Mouse (Mus musculus) adrenal gland, adult 2 months (tissue): ENCODE results near the gene Lnx2. TPM values are rescaled to one million over a fixed set of nuclear protein-coding genes. Genes with fewer than 3 reads are reported as not detected.

Source experiments
- DNase-seq: peaks from one replicate; pipeline ENCODE4 v3.0.0; 2021
- polyA plus RNA-seq: library from polyadenylated mRNA; depleted of rRNA; stranded (reverse); fragments of >200 nt; gene quantifications from 2 replicates; pipeline ENCODE4 v1.2.3, GENCODE M21; 2012
- total RNA-seq, 2 experiments: library from RNA; stranded (reverse); gene quantifications; 2 replicates each; pipeline ENCODE4 v1.2.3; 2021

The Lnx2 gene
- total and polyA plus RNA-seq, 3 experiments: 13.0 to 33.1 (median 13.4) TPM

GRCm38 (mm10) chr5:147018761-147019160, 57.6 kb downstream of the Lnx2 start:
- peak; percentile 71 for DNase-seq

DNA sequence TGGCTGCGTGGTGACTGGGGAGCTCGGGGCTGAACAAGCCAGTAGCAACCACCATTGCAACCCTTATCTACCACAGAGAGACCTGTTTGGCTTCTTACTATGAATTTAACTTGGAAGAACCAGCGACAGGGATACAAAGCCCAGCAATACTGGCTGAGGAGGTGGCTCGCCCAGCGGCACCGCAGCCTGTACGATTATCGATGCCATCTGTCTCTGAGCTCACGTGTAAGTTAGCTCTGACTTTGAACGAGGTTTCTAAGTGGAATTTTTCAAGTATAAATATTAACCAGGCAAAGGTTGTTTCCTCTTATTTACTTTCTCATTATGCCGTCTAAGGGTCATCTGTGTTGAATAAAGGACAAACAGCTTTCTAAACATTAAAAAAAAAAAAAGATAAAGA, 58.9 kb downstream of the Lnx2 start:
- DNase-seq: no peak

GRCm38 (mm10) chr5:147016622-147017021, 59.8 kb downstream of the Lnx2 start:
- DNase-seq: no peak

DNA sequence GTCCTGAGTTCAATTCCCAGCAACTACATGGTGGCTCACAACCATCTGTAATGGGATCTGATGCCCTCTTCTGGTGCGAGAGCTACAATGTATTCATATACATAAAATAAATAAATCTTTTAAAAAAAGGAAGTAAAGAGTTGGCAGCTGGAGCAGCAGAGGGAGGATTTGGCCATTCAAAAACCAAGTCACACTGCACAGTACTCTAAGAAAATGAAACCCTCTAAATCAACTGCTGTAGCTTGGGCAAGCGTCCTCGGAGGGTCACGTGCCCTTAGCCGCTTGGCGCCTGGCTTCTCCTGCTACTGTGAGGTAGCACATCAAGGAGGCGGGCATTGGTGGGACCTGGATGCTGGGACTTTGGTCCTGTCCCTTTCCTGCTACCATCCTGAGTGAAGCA, 61.2 kb downstream of the Lnx2 start:
- no peak for DNase-seq

GRCm38 (mm10) chr5:147013845-147014244, 62.5 kb downstream of the Lnx2 start:
- no peak for DNase-seq

DNA sequence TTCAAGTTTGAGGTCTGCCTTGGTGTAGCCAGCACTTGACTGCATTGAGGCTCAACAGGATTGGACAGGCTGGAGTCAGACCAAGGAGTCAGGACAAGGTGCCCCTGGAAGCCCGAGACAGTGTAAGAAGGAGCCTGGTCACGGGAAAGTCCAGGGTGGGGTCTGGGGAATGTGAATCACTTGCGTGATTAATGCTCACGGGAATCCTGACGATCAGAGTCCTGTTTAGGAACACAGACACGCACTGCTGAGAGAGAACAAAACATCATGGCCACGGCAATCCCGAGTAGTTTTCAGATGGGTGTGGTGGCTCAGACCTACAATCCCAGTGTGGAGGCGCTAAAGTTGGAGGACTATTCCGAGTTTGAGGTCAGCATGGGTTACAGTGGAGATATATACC, 65.1 kb downstream of the Lnx2 start:
- no peak for DNase-seq

DNA sequence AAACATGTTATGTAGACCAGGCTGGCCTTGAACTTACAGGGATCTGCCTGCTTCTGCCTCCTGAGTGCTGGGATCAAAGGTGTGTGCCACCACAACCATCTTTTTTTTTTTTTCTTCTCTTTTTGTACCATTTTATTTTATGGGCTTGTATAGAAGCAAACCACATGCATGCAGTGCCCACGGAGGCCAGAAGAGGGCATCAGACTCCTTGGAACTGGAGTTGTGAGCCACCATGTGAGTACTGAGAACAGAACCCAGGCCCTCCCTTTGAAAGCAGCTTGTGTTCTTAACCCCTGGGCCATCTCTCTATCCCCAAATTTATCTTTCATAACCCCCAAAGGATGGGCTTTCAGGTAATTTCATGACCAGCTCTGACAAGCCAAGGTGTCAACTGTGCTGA, 73.1 kb downstream of the Lnx2 start:
- no peak for DNase-seq

DNA sequence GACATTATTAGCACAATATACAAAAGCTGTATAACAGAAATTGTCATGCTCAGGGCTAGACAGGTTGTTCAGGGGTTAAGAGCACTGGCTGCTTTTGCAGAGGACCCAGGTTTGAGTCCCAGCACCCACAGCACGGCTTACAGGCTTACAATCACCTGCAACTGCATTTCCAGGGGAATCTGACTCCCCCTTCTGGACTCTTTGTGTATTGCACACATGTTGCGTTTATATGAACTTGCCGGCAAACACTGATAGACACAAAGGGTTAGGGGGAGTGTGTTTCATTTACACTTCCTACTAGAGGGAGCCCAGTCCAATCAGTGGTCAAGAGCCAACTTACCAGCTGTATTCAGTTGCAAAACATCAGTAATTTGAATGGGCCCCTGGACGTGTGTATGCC, 75.1 kb downstream of the Lnx2 start:
- DNase-seq: no peak

DNA sequence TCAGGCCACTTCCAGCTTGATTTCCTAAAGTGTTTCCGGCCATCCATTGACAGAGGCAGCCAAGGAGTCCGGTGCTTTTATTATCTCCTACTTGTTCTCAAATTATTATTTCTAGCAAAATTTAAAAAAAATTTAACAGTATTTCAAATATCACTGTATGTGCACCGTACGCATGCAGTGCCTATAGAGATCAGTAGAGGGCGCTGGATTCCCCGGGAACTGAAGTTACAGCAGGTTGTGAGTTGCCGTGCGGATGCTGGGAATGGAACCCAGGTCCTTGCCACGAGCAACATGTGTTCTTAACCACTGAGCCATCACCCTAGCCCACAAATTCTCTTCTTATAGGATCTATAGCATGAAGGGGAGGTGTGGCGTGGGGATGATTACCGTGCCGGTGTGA, 77.6 kb downstream of the Lnx2 start:
- DNase-seq: no peak

DNA sequence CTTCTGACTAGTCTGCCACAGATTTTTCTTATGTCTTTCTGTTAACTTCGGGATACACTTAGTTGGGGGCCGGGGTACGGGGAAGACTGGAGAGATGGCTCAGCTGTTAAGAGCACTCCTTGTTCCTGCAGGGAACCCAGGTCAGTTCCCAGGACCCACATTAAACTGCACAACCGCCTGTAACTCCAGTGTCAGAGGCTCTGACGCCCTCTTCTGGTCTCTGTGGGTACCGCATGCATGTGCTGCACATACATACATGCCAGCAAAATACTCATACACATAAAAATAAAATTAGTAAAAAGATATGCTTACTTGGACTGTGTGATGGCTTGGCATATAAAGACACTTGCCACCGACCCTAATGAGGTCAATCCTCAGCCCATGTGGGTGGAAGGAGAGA, 79.6 kb downstream of the Lnx2 start:
- DNase-seq: no peak

DNA sequence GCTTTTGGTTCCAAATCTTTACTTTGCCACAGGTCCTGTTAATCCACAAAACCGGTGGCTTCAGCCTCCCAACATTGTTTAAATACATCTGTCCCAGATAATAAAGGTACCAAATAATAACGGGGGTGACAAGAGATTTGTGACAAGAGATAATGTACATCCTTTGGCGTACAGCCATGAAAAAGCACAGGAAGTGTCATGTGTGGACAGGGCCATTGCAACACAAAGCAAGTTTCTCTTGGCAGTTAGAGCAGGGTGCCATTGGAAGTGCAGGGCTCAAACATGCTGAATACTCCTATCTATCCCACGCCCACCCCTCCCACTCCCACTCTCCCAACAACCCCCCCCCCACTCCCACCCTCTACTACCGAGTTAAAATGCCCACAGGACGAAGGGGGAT, 81.4 kb downstream of the Lnx2 start:
- DNase-seq: no peak

- peak; percentile 89 for DNase-seq
Observed at GRCm38 (mm10) chr5:146993509-146993908, 82.9 kb downstream of the Lnx2 start.

DNA sequence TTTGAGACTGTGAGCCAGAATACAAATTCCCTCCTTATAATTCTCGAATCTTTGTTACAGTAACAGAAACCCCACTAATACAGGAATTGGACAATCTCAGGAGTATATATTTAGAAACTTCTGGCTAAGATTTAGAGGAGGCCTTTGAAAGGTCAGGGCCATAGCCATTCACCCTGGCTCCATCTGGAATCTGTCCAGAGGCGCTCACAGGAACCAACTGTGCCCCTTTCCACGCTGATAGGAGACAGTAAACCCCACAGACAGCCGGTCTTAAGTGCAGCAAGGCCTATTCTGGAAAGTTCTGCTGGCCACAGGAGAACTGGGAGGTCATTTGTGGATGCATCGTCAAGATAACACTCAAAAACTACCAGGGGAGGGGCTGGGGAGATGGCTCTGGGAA, 87.3 kb downstream of the Lnx2 start:
- peak; percentile 82 for DNase-seq

GRCm38 (mm10) chr5:146987588-146987987, 88.8 kb downstream of the Lnx2 start:
- no peak for DNase-seq

DNA sequence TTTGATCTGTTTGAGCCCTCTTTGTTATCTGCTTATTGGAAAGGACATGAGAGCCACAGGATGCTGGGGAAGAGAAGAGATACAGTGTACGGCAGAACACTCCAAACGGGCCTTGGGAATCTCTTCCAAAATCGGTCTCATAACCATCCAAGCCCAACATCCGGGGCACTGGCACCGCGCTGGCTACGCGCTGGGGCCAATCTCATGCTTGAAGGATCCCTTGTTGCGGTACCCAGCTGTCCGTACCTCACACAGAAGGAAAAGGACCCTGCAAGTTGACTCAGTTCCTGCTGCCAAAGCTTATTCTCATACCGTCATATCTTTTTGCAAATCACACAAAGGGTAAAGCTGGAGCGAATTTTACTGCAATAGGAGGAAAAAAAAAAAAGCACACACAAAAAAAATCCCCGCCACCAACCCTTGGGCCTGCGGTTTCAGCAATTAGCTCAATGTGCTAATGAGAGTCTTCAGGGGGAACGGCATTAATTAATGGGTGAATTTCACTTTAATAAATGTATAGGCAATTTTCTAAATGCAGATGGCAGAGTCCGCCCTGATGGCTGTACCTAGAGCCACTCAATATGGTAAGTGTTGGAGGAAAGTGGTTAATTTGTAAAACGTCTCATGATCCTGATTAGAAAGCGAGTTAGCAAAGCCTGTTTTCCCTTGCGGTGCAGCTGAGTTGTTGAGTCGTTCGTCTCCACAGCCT, 90.5 kb downstream of the Lnx2 start:
- no peak for DNase-seq

GRCm38 (mm10) chr5:146983216-146983615, 93.2 kb downstream of the Lnx2 start:
- peak; percentile 62 for DNase-seq

- peak; percentile 16 for DNase-seq
Observed at GRCm38 (mm10) chr5:146981376-146981775, 95.0 kb downstream of the Lnx2 start.

DNA sequence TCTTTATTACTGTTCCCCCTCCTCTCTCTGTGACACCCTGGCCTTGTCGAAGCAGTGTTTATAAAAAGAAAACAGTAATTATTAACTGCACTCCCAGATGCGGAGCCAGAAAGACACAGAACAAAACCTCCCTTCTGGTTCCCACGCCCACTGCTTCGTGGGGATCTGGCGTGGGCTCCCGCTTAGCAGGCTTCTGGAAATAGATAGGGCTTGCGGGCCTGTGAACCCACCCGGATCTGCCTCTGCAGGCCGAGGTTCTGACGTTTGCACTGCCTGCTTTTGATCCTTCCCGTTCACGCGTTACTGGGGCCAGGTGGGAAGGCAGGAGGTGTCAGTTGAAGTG, 101.6 kb downstream of the Lnx2 start:
- no peak for DNase-seq

DNA sequence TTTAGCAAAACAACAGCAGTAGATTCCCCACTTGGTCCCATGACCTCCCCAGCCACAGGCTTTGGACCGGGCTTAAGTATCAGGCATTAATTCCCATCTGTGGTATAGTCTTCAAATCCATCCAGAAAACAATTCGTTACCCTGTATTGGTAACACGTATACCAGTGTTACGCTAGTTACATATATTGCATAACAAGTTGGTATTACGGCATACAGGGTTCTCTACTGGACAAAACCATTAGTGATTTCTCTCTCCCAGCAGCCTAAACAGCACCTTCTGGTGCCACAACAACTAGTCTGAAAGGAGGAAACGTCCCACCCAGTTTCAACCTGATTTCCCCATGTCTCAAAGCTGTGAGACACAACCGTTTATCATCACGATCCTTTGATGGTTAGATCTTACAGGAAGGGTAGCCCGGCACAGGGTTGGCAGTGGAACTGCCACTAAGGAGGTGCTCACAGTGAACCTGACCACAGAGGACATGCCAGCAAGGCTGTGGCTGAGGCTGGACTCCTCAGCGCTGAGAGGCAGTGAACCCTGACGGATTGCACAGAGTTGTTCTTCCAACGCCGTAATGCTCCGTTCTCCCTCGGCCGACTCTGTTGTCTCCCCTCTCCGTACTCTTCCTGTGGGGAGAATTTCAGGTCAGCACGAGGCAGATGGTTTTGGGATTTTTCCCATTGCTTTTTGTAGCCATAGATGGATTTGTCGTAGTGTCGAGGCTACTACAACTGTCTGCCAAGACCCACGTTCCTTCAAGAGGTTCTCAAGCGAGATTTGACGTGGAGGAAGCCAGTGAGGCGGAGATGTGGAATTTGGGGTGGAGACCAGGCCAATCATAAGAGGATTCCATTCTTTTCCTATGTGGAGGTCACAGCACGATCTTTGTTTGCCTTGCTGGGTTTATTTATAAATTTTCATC, 102.3 kb downstream of the Lnx2 start:
- DNase-seq: no peak

GRCm38 (mm10) chr5:146973353-146973752, 103.0 kb downstream of the Lnx2 start:
- DNase-seq: no peak

GRCm38 (mm10) chr5:146971776-146972561, 104.4 kb downstream of the Lnx2 start:
- DNase-seq: no peak

GRCm38 (mm10) chr5:146968695-146969393, 107.5 kb downstream of the Lnx2 start:
- no peak for DNase-seq
